8 mouse cellular contexts compared by ENCODE assay signal in the genomic region with DNA sequence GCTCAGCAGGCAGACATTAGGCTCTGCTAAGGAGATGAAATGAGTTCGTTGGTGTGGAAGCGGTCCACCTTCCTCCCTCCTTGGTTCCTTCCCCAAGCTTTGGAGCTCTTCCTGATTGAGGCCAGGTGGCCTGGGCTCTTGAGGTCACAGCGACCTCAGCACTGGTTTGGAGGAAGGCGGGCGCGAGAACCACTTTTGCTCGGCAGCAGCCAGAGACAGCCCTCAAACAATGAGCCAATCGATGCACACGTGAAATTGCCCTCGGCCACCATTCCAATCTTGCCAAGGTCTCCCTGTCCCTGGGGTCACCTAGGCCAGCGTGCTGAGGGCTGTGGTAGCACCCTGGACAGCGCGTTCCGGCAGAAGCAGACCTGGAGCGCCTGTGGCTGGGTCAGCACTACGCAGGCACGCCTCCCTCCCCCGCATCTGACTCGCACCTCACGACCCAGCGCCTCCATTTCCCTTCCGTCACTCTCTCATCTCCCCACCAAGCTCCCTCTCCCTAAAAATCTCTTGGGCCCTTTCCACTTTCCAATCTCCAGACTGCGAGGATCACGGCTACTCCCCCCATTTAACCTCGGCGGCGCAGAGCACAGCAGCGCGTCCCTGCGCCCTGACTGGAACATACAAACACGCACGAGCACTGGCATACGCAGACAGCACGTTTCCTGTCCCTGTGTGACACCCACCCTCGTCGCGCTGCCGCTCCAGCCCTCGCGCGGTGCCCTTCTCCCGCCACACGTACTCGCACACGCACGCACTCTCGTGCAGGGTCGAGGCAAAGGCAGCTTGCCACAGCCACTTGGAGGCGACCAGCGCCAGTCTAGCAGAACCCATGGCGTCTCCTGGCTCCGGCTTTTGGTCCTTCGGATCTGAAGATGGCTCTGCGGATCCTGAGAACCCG. TPM values are rescaled to one million over a fixed set of nuclear protein-coding genes. Genes with fewer than 3 reads are reported as not detected.
A peak's percentile ranks its signal among the peaks of the same experiment; 100 is the strongest.
DNase-seq lines count a peak whose midpoint lies in the region; ATAC-seq and TF ChIP-seq lines count a peak whose summit lies in the region.
"Had no signal": no experiment of that assay in that cellular context is flagged by ENCODE, and none has a peak within 500 bp of the region (broad histone marks: within the 10 kb centered on the region; RNA-seq: fewer than 3 reads in every experiment).

A gene (plus strand): TSS at position 378 of the 904 bp plus-strand sequence.

- H3K9ac ChIP-seq in heart, embryonic 16.5 days (ENCODE audit: low read length), result no peak within 1 kb of the TSS

- H3K9me3 ChIP-seq in heart, embryonic 16.5 days (replicated peaks; ENCODE audit: control insufficient read depth, low read length), result no peaks in the 10 kb centered on the region

- TF ChIP-seq POLR2A in testis, adult 2 months (IDR thresholded peaks at IDR 0.05; ENCODE audit: control insufficient read depth, low read depth, low read length), result no peak

- peak; percentile 75 for ATAC-seq in heart, embryonic 16.5 days (replicated peaks; ENCODE audit: extremely low read depth, insufficient read depth, low FRiP score)
- peak; percentile 46; the same call in 1 of the 2 replicates for ATAC-seq in megakaryocyte-erythroid progenitor cell, adult 5-6 weeks (replicated peaks; ENCODE audit: low FRiP score, low TSS enrichment, poor library complexity, severe bottlenecking)

- peaks cover 12% of the 10 kb centered on the region for H3K4me1 ChIP-seq in heart, embryonic 16.5 days (ENCODE audit: control insufficient read depth, insufficient read depth, low read length)
- peaks cover 10% of the 10 kb centered on the region for H3K4me1 ChIP-seq in testis, adult 2 months (ENCODE audit: control insufficient read depth, insufficient read depth, low read length)

- peaks cover 90% of the 10 kb centered on the region for H3K27me3 ChIP-seq in heart, embryonic 16.5 days (ENCODE audit: control insufficient read depth, insufficient read depth, low read length)
- no peaks in the 10 kb centered on the region for H3K27me3 ChIP-seq in testis, adult 2 months (ENCODE audit: control insufficient read depth, insufficient read depth, low read length)

- peak within 1 kb of the TSS; percentile 74 for H3K4me2 ChIP-seq in heart, embryonic 16.5 days (ENCODE audit: low read depth, low read length)

- WGBS in heart, embryonic 16.5 days, result 1% methylated on average over 55 of the region's 55 CpGs

- no peak for TF ChIP-seq CTCF in testis, adult 2 months (IDR thresholded peaks at IDR 0.05; ENCODE audit: control insufficient read depth, insufficient read depth, insufficient replicate concordance, low read depth, low read length)

- no peak within 1 kb of the TSS for H3K27ac ChIP-seq in heart, embryonic 16.5 days (ENCODE audit: low read length)
- no peak within 1 kb of the TSS for H3K27ac ChIP-seq in testis, adult 2 months (ENCODE audit: control insufficient read depth, insufficient read depth, low read depth, low read length)

- DNase-seq in urinary bladder, postnatal 14 days (ENCODE audit: low spot score), result peak; percentile 19
- no peak for DNase-seq in urinary bladder, adult 2 months (ENCODE audit: low spot score)
- peak; percentile 13 to 17 for DNase-seq in cerebellum, postnatal 36 days
- DNase-seq in kidney, postnatal 36 days, result peak; percentile 18 to 61

- H3K4me3 ChIP-seq in heart, embryonic 16.5 days (ENCODE audit: low read length), result peak within 1 kb of the TSS; percentile 49
- peak within 1 kb of the TSS; percentile 41 for H3K4me3 ChIP-seq in testis, adult 2 months (ENCODE audit: control insufficient read depth, low read depth, low read length)

- H3K36me3 ChIP-seq in heart, embryonic 16.5 days (ENCODE audit: control insufficient read depth, insufficient read depth), result no peaks in the 10 kb centered on the region
- no peaks in the 10 kb centered on the region for H3K36me3 ChIP-seq in testis, adult 2 months (ENCODE audit: control insufficient read depth, insufficient read depth, low read length)

RNA-seq across cellular contexts. Expression of the gene that starts here (rescaled TPM):
- not detected in 2 replicates for polyA plus RNA-seq in urinary bladder, adult 2 months (2012; rRNA removed)
- polyA plus RNA-seq in heart, embryonic 16.5 days (2015; fragmentation: Nextera tagmentation; extraction: Ambion mirVana), result 0.19 and 0.20 TPM in 2 replicates
- total RNA-seq in megakaryocyte-erythroid progenitor cell, adult 5-6 weeks (2014; fragmentation: Nextera tagmentation), result not detected in 2 replicates
- total RNA-seq in megakaryocyte-erythroid progenitor cell, adult 5-6 weeks (2017), result not detected in 2 replicates
- polyA plus RNA-seq in testis, adult 2 months (2012; rRNA removed), result 0.63 and 0.93 TPM in 2 replicates
- total RNA-seq: gastrocnemius, postnatal 4 days had no signal

Comparison
In these comparisons a context has a peak if more than half of its experiments do, and no peak if none do; other contexts are left out.
1. Peak in ATAC-seq, H3K4me3 ChIP-seq and H3K4me2 ChIP-seq in heart, embryonic 16.5 days; RNA of the gene not detected or under 1 TPM.
2. Peak in ATAC-seq in megakaryocyte-erythroid progenitor cell, adult 5-6 weeks; RNA of the gene not detected or under 1 TPM.